Mouse (Mus musculus) hindbrain, embryonic 13.5 days (tissue): Measurements from ENCODE around the gene Kpna1. TPM values are rescaled to one million over a fixed set of nuclear protein-coding genes. Genes with fewer than 3 reads are reported as not detected.

Experiments used
- ATAC-seq: fragments of 200-750 bp; cut with Nextera tagmentation; 2 replicates; pipeline ENCODE4 v1.8.0; 2017; ENCODE audit warnings: moderate TSS enrichment; ENCODE audit not compliant: low FRiP score
- H3K27ac ChIP-seq: fragments of 300-500 bp; sonication (generic); 2 replicates; pipeline ENCODE4 v1.5.1; 2015; ENCODE audit warnings: inconsistent platforms, mild to moderate bottlenecking, moderate library complexity
- H3K27me3 ChIP-seq: fragments of 300-500 bp; sonication (generic); 2 replicates; pipeline ENCODE4 v1.6.1; 2015; ENCODE audit warnings: mild to moderate bottlenecking, inconsistent platforms
- H3K36me3 ChIP-seq: fragments of 300-500 bp; sonication (generic); 2 replicates; pipeline ENCODE4 v1.6.1; 2015; ENCODE audit warnings: mild to moderate bottlenecking, inconsistent platforms
- H3K4me1 ChIP-seq: fragments of 300-500 bp; sonication (generic); replicated peaks from 2 replicates; pipeline ENCODE4 v1.6.1; 2015; ENCODE audit warnings: inconsistent platforms
- H3K4me2 ChIP-seq: fragments of 300-500 bp; sonication (generic); 2 replicates; pipeline ENCODE4 v1.6.1; 2015; ENCODE audit warnings: inconsistent platforms, mild to moderate bottlenecking, moderate library complexity
- H3K4me3 ChIP-seq: fragments of 300-500 bp; sonication (generic); 2 replicates; pipeline ENCODE4 v1.5.1; 2015; ENCODE audit warnings: mild to moderate bottlenecking, inconsistent platforms
- H3K9ac ChIP-seq: fragments of 300-500 bp; sonication (generic); 2 replicates; pipeline ENCODE4 v1.6.1; 2015; ENCODE audit warnings: mild to moderate bottlenecking, inconsistent platforms
- H3K9me3 ChIP-seq: fragments of 300-500 bp; sonication (generic); 2 replicates; pipeline ENCODE4 v1.6.1; 2016; ENCODE audit warnings: inconsistent platforms
- WGBS: fragments of 180-500 bp; shearing (Covaris S2); methylation state at CpG from one replicate; pipeline ENCODE4 v1.1.7; 2015; 5-methylcytosine and 5-hydroxymethylcytosine counted together
- polyA plus RNA-seq: library from polyadenylated mRNA; unstranded; fragments of >200 nt; fragmentation: Nextera tagmentation; extraction: Ambion mirVana; gene quantifications from 2 replicates; pipeline ENCODE4 v1.2.1, GENCODE M21; 2015

The Kpna1 gene
- polyA plus RNA-seq, 1 experiment from 2014 or later: 79.2 TPM

DNA sequence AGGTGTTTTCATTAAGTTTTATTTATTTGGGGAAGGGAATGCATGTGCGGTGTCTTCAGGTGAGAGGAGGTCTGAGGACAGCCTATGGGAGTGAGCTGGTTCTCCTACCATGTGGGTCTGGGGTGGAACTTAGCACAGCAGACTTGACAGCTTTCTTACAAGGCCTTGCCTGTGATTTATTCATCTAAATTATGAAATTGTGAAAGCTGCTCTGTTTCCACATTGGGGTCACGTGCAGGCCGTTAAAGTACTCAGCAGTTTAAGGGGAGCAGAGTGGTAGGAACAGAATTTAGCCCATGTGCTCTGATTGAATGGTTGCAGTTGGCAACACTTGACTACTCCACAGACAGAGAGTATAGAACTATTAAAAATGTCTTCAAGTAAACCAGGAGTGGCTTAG lies 101.4 kb downstream of the Kpna1 start:
- Histone ChIP-seq H3K4me1 (no peaks in the 10 kb centered on the region), H3K27ac (no peak overlapping the region), H3K4me2 (no peak overlapping the region), H3K27me3 (no peaks in the 10 kb centered on the region), H3K9me3 (no peaks in the 10 kb centered on the region), H3K4me3 (no peak overlapping the region), H3K36me3 (peaks cover 11% of the 10 kb centered on the region), H3K9ac (no peak overlapping the region)
- no peak for ATAC-seq
- WGBS: 96% methylated on average over 3 of the region's 3 CpGs

Other genes with a start within 250 kb of the Kpna1 start
- gene Dirc2, start 209.4 kb upstream of the Kpna1 start, polyA plus RNA-seq: 27.1 and 30.8 TPM in 2 replicates
- gene Hspbap1, start 208.4 kb upstream of the Kpna1 start, polyA plus RNA-seq: 18.6 and 18.8 TPM in 2 replicates
- 0.17 and 0.48 TPM in 2 replicates for gene Parp14, start 107.2 kb upstream of the Kpna1 start, polyA plus RNA-seq
- 1.8 and 1.9 TPM in 2 replicates for gene Parp9, start 40.3 kb upstream of the Kpna1 start, polyA plus RNA-seq
- gene Dtx3l, start 39.6 kb upstream of the Kpna1 start, polyA plus RNA-seq: 1.3 and 1.5 TPM in 2 replicates
- gene Wdr5b, start 62.4 kb downstream of the Kpna1 start, polyA plus RNA-seq: 14.1 and 14.8 TPM in 2 replicates
- gene Fam162a, start 92.8 kb downstream of the Kpna1 start, polyA plus RNA-seq: 144 and 159 TPM in 2 replicates
- 35.2 and 42.1 TPM in 2 replicates for gene Ccdc58, start 92.9 kb downstream of the Kpna1 start, polyA plus RNA-seq
- gene Csta1, start 152.5 kb downstream of the Kpna1 start, polyA plus RNA-seq: 0.06 TPM in 1 of 2 replicates, not detected in the other
- gene Stfa2l1, start 178.1 kb downstream of the Kpna1 start, polyA plus RNA-seq: 0.56 TPM in 1 of 2 replicates, not detected in the other
- gene Gm5483, start 205.5 kb downstream of the Kpna1 start, polyA plus RNA-seq: 1.4 TPM in 1 of 2 replicates, not detected in the other
- not detected in 2 replicates for gene Gm5416, start 231.7 kb downstream of the Kpna1 start, polyA plus RNA-seq
- 0.47 TPM in 1 of 2 replicates, not detected in the other for gene 2010005H15Rik, start 242.7 kb downstream of the Kpna1 start, polyA plus RNA-seq